Mouse (Mus musculus): ENCODE data around the gene H2al1k. TPM values are rescaled to one million over a fixed set of nuclear protein-coding genes. Genes with fewer than 3 reads are reported as not detected.
"Not testable (repeated sequence)": the region's sequence is repeated elsewhere in the genome, so short reads cannot be mapped to it uniquely, and the experiment has no call there.

H2al1k gene
- polyA plus RNA-seq, 1 experiment from 2014 or later: not detected

DNA sequence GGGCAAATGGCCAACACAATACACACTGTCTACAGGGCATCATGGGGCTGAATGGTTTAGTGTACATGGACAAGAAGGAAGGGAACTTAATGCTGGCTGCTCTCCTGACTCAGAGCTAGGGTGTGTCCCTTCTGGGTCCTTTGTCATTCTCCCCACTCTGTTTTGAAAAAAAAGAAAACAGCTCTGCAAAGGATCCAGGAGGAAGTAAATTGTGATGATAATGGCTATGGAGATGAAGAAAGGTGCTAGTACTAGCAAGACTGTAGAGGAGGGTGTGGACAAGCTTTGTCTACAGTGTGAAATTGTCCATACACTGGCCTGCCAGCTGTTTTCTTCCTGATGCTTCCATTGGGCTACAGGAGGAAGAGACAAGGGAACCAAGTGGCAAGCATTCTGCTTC lies 25.5 kb downstream of the H2al1k start:
- ATAC-seq (replicated peaks; ENCODE audit: low FRiP score); H3K27me3 ChIP-seq (ENCODE audit: control insufficient read depth, insufficient read depth, low read length); H3K9ac ChIP-seq (ENCODE audit: low read length); H3K4me1 ChIP-seq (replicated peaks; ENCODE audit: control insufficient read depth, insufficient read depth, low read length); DNase-seq (ENCODE audit: low spot score); H3K4me3 ChIP-seq (ENCODE audit: low read depth, low read length); H3K4me2 ChIP-seq (ENCODE audit: low read depth, low read length, severe bottlenecking); H3K9me3 ChIP-seq (ENCODE audit: control insufficient read depth, low read length); H3K36me3 ChIP-seq (ENCODE audit: control insufficient read depth, insufficient read depth, low read length); H3K27ac ChIP-seq (ENCODE audit: low read depth, low read length): not testable (repeated sequence)

Other genes with a start within 250 kb of the H2al1k start
- not detected in 2 replicates for gene 4930402K13Rik, start 246.1 kb upstream of the H2al1k start, polyA plus RNA-seq (2014; fragmentation: Nextera tagmentation; extraction: Ambion mirVana)
- 0.55 and 0.75 TPM in 2 replicates for gene Lancl3, start 150.7 kb upstream of the H2al1k start, polyA plus RNA-seq (2014; fragmentation: Nextera tagmentation; extraction: Ambion mirVana)
- gene Gm14862, start 93.7 kb upstream of the H2al1k start, polyA plus RNA-seq (2014; fragmentation: Nextera tagmentation; extraction: Ambion mirVana): not detected in 2 replicates
- 3.9 and 4.7 TPM in 2 replicates for gene Xk, start 77.9 kb upstream of the H2al1k start, polyA plus RNA-seq (2014; fragmentation: Nextera tagmentation; extraction: Ambion mirVana)
- gene H2al1m, start 66.9 kb upstream of the H2al1k start, polyA plus RNA-seq (2014; fragmentation: Nextera tagmentation; extraction: Ambion mirVana): not detected in 2 replicates
- gene Cybb, start 137.1 kb downstream of the H2al1k start, polyA plus RNA-seq (2014; fragmentation: Nextera tagmentation; extraction: Ambion mirVana): 0.63 and 0.96 TPM in 2 replicates
- gene H2al1o, start 221.8 kb downstream of the H2al1k start, polyA plus RNA-seq (2014; fragmentation: Nextera tagmentation; extraction: Ambion mirVana): not detected in 2 replicates